Mouse (Mus musculus): ENCODE measurements around the gene Cntn2. TPM values are rescaled to one million over a fixed set of nuclear protein-coding genes. Genes with fewer than 3 reads are reported as not detected.

The Cntn2 gene
- polyA plus RNA-seq, 1 experiment, result 0.15 TPM

DNA sequence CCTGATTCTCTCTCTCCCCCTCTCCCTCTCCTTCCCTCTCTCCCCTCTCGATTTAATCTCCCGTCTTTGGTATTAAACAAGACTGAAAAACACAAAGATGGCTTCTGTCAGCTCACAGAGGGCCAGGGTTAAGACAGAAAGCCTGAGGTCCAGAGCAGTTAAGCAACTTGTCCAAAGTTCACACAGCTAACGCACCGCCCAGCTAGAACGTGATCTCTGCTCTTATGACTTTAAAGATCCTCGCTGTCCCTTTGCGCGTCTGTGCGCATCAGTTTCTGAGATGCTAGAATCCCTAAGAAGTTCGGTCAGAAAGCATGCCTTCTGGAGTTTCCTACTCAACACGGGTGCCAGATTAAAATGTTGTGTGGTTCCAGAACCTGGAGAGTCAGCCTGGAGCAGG, 23.3 kb downstream of the Cntn2 start:
- no peak for DNase-seq (ENCODE audit: low read depth, low spot score)
- WGBS, result 58% methylated on average over 11 of the region's 11 CpGs

DNA sequence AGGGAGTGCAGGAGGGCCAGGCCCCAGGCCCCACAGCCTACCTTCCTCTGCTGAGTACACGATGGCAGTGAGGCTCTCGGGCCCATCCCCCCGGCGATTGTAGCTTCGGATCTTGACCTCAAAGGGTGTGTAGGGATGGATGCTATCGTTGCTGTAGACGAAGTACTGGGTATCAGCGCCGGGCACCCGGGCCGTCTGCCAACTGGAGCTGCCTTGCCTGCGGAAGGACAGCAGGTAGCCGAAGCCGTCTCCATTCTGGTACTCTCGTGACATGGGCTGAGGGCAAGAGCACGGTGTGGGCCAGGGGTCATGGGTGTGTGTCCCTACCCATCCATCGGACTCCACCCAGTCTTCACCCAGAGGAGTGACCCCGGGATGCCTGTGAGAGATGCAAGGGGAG, 24.4 kb downstream of the Cntn2 start:
- 81% methylated on average over 18 of the region's 18 CpGs for WGBS
- no peak for DNase-seq (ENCODE audit: low read depth, low spot score)

- 88% methylated on average over 11 of the region's 11 CpGs for WGBS
Measured at GRCm38 (mm10) chr1:132516776-132517175, 26.3 kb downstream of the Cntn2 start.

GRCm38 (mm10) chr1:132515339-132515738, 27.7 kb downstream of the Cntn2 start:
- WGBS, result 89% methylated on average over 12 of the region's 12 CpGs
- no peak for DNase-seq (ENCODE audit: low read depth, low spot score)

More at GRCm38 (mm10) chr1:132516776-132517175, 26.3 kb downstream of the Cntn2 start:
- DNase-seq (ENCODE audit: low read depth, low spot score), result no peak

DNA sequence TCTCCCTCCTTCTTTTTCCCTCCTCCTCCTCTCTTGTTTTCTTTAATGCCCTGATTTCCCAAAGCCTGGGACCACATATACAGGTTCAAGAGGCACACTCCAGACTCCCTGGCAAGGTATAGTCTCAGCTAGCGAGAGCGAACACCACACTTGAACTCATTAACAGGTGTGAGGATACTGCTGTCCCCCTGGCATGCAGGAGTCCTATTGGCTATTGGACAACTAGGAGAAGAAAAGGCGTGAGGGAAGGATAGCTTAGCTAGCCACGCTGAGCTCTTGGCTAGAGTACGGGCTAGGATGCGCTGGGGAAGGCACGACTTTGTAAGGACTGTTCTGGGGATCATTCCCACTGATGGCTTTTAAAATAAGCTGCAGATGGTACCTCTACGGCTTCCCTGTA, 30.9 kb downstream of the Cntn2 start:
- 72% methylated on average over 8 of the region's 8 CpGs for WGBS

DNA sequence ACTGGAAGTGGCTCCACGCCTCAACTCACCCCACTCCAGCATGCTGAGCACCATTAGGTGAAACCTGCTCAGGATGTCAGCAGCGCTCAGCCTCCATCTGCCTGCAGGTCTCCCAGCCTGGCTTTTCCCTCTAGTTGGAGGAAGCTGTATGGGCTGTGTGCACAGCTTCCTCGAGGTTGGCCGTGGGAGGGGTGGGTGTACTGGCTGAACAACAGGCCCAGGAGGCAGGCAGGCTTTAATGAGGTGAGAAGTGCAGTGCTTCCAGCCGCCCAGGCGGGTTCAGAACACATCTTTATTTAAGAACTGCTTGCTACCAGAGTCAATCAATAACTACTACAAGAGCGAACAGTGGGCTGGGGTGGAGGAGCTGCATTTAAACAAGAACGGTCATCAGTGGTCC, 31.5 kb downstream of the Cntn2 start:
- DNase-seq (ENCODE audit: low read depth, low spot score), result no peak
- WGBS, result 28% methylated on average over 8 of the region's 8 CpGs

More for the DNA sequence above, 30.9 kb downstream of the Cntn2 start:
- no peak for DNase-seq (ENCODE audit: low read depth, low spot score)

DNA sequence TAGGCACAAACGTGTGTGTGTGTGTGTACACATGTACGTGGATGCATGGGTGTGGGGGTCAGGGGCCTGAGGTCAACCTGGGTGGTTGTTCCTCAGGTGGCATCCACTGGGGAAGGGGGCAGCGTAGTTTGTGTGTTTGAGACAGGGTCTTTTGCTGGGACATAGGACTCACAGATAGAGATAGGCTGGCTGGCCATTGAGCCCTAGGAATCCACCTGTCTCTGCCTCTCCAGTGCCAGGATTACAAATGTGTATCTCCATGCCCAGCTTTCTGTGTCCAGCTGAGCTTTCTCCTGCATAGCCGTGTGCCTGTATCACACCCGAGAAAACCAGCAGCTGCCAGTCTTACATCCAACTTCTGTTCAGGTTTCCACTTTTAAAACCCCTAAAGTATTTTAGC, 33.3 kb downstream of the Cntn2 start:
- 70% methylated on average over 5 of the region's 5 CpGs for whole genome bisulfite sequencing
- DNase-seq (ENCODE audit: low read depth, low spot score), result no peak

GRCm38 (mm10) chr1:132506656-132507055, 36.4 kb downstream of the Cntn2 start:
- 91% methylated on average over 7 of the region's 7 CpGs for WGBS

GRCm38 (mm10) chr1:132506058-132506457, 37.0 kb downstream of the Cntn2 start, which contains the start of gene Tmem81:
Tmem81 (plus strand) TSS chr1:132506230.
- WGBS, result 89% methylated on average over 7 of the region's 7 CpGs

More at GRCm38 (mm10) chr1:132506656-132507055, 36.4 kb downstream of the Cntn2 start:
- no peak for DNase-seq (ENCODE audit: low read depth, low spot score)

DNA sequence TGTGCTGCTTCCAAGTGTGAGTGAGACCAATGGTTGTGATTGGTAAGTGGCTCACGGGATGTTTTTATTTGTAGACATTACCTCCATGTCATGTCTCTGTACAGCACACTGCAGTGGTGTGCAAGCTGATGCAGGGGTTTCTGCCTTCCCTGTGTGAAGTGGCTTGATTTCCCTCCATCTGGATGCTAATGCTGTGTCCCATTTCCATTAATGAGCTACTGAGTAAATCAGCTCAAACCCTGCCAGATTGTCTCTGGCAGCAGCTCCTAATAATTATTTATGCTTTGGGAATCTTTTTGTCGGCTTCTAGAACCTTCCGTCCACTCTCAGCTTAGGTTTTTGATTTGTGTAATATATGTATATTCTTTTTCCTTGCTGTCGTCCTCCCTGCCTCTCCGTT, 37.9 kb downstream of the Cntn2 start:
- DNase-seq (ENCODE audit: low read depth, low spot score), result no peak
- WGBS, result 81% methylated on average over 5 of the region's 5 CpGs

More at GRCm38 (mm10) chr1:132506058-132506457, 37.0 kb downstream of the Cntn2 start, which contains the start of gene Tmem81:
- no peak for DNase-seq (ENCODE audit: low read depth, low spot score)

DNA sequence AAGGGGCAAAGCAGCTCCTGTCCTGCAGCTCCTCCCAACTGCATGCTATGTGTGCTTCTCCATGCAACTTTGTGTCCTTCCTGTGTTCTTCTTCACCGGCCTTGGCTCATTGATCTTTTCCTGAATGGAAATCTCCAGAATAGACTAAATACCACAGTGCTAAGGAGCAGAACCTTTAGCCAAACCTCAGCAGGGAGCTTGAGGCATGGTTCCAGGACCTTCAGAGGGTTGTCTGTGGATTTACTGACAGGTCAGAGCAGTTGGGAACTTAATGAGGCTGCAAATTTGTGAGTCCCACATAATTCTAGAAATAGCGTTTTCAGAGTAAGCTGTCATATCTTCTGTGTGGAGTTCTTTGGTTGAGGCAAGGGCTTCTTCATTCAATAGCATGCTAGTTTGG, 42.5 kb downstream of the Cntn2 start:
- WGBS, result 93% methylated on average over 2 of the region's 2 CpGs
- no peak for DNase-seq (ENCODE audit: low read depth, low spot score)

DNA sequence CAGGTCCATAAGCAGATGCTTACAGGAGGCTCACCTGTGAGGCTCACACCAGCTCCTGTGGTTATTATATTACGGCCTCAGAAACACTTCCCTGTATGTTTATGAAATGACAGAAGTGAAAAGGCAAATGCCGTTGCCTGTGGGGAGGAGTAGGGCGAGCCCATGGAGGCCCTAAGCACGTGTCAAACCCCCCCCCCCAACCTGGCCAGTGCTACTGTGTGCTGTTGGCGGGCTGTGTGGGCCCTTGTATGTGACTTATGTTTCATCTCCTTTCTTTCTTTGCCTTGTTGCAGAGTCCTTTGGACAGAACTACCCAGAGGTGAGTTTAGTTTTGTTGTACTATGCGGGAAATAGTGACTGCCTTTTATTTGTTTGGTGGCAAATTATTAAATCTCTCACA, 59.3 kb downstream of the Cntn2 start:
- 69% methylated on average over 6 of the region's 6 CpGs for WGBS
- no peak for DNase-seq (ENCODE audit: low read depth, low spot score)

DNA sequence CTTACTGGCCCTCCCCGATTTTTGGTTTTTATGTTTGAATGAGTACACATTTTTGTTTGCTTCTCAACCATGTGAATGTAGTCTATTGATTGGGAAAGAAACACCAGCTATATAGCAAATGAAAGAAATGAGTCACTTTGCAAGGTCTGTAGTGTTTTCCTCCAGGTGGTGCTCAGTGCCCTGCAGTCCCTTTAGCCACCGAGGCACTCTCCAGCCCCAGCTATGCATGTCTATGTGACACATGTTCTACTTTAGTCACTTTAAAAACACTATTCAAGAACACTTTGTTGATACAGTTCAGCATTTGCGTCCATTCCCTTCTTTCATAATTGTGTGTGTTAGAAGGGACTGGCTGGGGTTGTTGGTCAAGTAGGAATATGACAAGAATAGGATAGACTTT, 59.8 kb downstream of the Cntn2 start:
- DNase-seq (ENCODE audit: low read depth, low spot score), result no peak
- WGBS, result 69% methylated on average over 3 of the region's 3 CpGs

GRCm38 (mm10) chr1:132481619-132482018, 61.4 kb downstream of the Cntn2 start:
- DNase-seq (ENCODE audit: low read depth, low spot score), result no peak
- WGBS, result 84% methylated on average over 2 of the region's 2 CpGs

DNA sequence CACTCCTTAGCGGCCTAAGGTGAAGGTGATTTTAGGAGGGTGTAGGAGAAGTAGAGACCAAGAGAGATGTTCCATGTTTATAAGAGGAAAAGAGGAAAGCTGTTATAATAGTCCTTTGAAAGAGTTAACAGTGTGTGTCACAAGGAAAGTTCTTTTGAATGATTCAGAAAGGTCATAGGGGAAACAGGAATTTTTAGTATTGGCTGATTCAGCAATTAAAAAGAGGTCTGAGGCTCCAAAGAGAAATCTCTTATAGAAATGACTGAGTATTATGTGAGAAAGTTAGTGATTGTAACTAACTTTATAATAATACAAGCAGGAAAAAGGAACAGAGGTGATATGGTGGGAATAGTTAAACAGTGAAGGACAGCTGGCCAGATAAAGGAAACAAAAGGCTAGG, 63.6 kb downstream of the Cntn2 start:
- DNase-seq (ENCODE audit: low read depth, low spot score), result no peak
- 86% methylated on average over 1 of the region's 1 CpGs for WGBS

DNA sequence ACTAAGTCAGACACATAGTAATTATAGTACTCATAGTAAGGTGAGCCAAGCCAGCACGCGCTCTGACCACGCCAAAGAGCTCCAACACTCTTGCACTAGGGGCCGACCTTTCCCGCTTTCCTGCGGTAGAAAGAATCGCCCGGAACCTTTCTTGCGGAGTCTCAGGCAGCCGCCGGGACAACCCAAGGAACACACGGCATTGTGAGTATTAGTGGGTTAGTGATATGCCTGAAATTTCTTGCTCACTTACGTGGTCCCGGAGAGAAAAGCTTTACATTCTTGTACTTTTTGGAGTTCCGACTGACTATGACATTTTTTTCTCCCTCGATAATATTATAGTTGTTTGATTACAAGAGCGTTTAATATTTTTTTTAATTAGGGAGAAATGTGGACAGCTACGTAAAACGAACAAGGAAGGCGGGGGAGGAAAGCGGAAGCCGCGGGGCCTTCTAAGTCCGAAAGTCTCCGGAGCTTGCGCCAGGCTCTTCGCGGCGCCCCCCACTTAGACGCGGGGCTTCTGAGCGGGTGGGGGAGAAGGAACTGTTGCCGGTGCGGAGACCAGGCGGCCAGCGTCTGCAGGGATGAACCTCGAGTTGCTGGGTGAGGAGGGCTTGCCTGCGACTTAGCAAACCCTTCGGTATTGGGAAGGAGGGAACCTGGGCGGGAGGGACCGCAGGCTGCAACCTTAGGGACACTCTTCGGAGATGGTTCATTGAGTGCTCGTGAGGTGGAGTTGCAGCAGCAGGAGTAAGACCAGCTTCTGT, 65.9 kb downstream of the Cntn2 start, which contains the start of gene Rbbp5:
Rbbp5 (plus strand) TSS at position 438 of the 764 bp plus-strand sequence.
- under 1% methylated on average over 43 of the region's 43 CpGs for WGBS
- DNase-seq (ENCODE audit: low read depth, low spot score), result peak; percentile 56

DNA sequence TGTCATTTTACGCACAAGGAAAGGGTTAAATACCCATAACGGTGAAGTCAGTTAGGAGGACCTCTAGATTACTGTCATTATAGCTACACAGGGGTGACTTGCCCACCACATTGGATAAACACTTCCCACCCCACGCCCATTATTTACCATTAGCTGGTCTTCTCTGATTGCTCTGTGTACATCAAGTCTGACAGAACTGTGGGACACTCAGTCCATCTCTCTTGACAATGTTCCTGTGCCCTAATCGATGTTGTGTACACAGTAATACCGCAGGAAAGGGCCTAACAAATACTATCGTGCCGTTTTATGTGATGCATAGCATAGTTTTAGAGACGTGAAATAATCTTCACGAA, 66.5 kb downstream of the Cntn2 start:
- 2% methylated on average over 9 of the region's 9 CpGs for WGBS
- DNase-seq (ENCODE audit: low read depth, low spot score), result peak; percentile 0

DNA sequence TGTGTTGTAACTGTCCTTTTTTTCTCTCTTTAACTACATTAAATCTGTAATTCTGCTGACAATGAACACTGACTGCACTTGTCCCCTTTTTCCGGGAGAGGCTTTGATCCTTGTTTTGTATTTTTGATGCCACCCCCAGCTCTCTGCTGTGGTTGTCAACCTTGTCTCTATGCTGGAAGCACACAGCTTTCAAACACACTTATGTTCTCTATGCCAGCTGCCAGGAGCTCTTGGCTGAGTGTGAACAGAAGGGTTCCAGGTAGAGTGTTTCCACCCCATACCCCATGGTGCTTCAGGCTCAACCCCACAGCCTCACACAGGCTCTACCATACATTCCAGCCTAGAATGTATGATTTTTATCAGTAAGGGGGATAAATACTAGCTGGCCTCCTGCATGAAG, 68.6 kb downstream of the Cntn2 start:
- 45% methylated on average over 1 of the region's 1 CpGs for WGBS
- no peak for DNase-seq (ENCODE audit: low read depth, low spot score)

GRCm38 (mm10) chr1:132472537-132472936, 70.5 kb downstream of the Cntn2 start:
- no peak for DNase-seq (ENCODE audit: low read depth, low spot score)
- WGBS, result 59% methylated on average over 5 of the region's 5 CpGs

GRCm38 (mm10) chr1:132471499-132471898, 71.6 kb downstream of the Cntn2 start:
- DNase-seq (ENCODE audit: low read depth, low spot score), result no peak
- 88% methylated on average over 5 of the region's 5 CpGs for WGBS

GRCm38 (mm10) chr1:132471032-132471431, 72.0 kb downstream of the Cntn2 start:
- no peak for DNase-seq (ENCODE audit: low read depth, low spot score)
- WGBS, result 85% methylated on average over 2 of the region's 2 CpGs

All from large intestine, adult 2 months (tissue).